Mouse (Mus musculus) neural tube, embryonic 11.5 days (tissue): ENCODE measurements around the gene Aspg. TPM values are rescaled to one million over a fixed set of nuclear protein-coding genes. Genes with fewer than 3 reads are reported as not detected.

ENCODE experiments used
- ATAC-seq: fragments of 200-750 bp; cut with Nextera tagmentation; 2 replicates; pipeline ENCODE4 v1.8.0; 2017; ENCODE audit warnings: moderate number of reproducible peaks, mild to moderate bottlenecking, moderate TSS enrichment, moderate library complexity; ENCODE audit not compliant: insufficient read depth, low FRiP score, low TSS enrichment
- DNase-seq: peaks from one replicate; pipeline ENCODE4 v3.0.0-alpha.2; 2015; ENCODE audit warnings: low spot score
- H3K27ac ChIP-seq: fragments of 300-500 bp; sonication (generic); 2 replicates; pipeline ENCODE4 v1.5.1; 2014; ENCODE audit warnings: low read depth, mild to moderate bottlenecking, low read length
- H3K27me3 ChIP-seq: fragments of 300-500 bp; sonication (generic); 2 replicates; pipeline ENCODE4 v1.6.1; 2014; ENCODE audit warnings: mild to moderate bottlenecking, low read length, mixed read lengths; ENCODE audit not compliant: control insufficient read depth, insufficient read depth
- H3K36me3 ChIP-seq: fragments of 300-500 bp; sonication (generic); 2 replicates; pipeline ENCODE4 v1.6.1; 2014; ENCODE audit warnings: mild to moderate bottlenecking, low read length, moderate library complexity, mixed read lengths; ENCODE audit not compliant: control insufficient read depth, insufficient read depth
- H3K4me1 ChIP-seq: fragments of 300-500 bp; sonication (generic); 2 replicates; pipeline ENCODE4 v1.6.1; 2014; ENCODE audit warnings: low read length, mixed read lengths; ENCODE audit not compliant: control insufficient read depth, insufficient read depth
- H3K4me2 ChIP-seq: fragments of 300-500 bp; sonication (generic); 2 replicates; pipeline ENCODE4 v1.6.1; 2014; ENCODE audit warnings: low read depth, mild to moderate bottlenecking, moderate library complexity
- H3K4me3 ChIP-seq: fragments of 300-500 bp; sonication (generic); 2 replicates; pipeline ENCODE4 v1.5.1; 2014; ENCODE audit warnings: low read depth, low read length
- H3K9ac ChIP-seq: fragments of 300-500 bp; sonication (generic); 2 replicates; pipeline ENCODE4 v1.6.1; 2014; ENCODE audit warnings: mild to moderate bottlenecking, low read length
- H3K9me3 ChIP-seq: fragments of 300-500 bp; sonication (generic); 2 replicates; pipeline ENCODE4 v1.6.1; 2016; ENCODE audit warnings: low read length; ENCODE audit not compliant: control insufficient read depth
- WGBS: fragments of 180-500 bp; shearing (Covaris S2); extraction: QIAGEN DNeasy Blood & Tissue Kit; methylation state at CpG from one replicate; pipeline ENCODE4 v1.1.7; 2014; 5-methylcytosine and 5-hydroxymethylcytosine counted together
- polyA plus RNA-seq: library from polyadenylated mRNA; unstranded; fragments of >200 nt; fragmentation: Nextera tagmentation; extraction: Ambion mirVana; gene quantifications from 2 replicates; pipeline ENCODE4 v1.2.1, GENCODE M21; 2014

Aspg gene
- 0.69 and 0.73 TPM in 2 replicates for polyA plus RNA-seq

GRCm38 (mm10) chr12:112106541-112106971 lies at the start of gene Aspg:
Gene Aspg (plus strand): TSS chr12:112106679.
- no peak for ATAC-seq

GRCm38 (mm10) chr12:112077651-112078050 lies 28.8 kb upstream of the Aspg start:
- no peak overlapping the region for H3K27ac ChIP-seq
- DNase-seq (peak; percentile 86), ATAC-seq (no peak)
- no peak overlapping the region for H3K4me3 ChIP-seq
- no peaks in the 10 kb centered on the region for H3K9me3 ChIP-seq
- WGBS = 6% methylated on average over 6 of the region's 6 CpGs
- H3K9ac ChIP-seq = no peak overlapping the region
- H3K4me1 ChIP-seq = no peaks in the 10 kb centered on the region
- no peaks in the 10 kb centered on the region for H3K36me3 ChIP-seq
- H3K27me3 ChIP-seq = no peaks in the 10 kb centered on the region
- H3K4me2 ChIP-seq = no peak overlapping the region

More at GRCm38 (mm10) chr12:112106541-112106971, at the start of gene Aspg:
- peak; percentile 31 for DNase-seq
- H3K9me3 ChIP-seq = no peaks in the 10 kb centered on the region
- no peaks in the 10 kb centered on the region for H3K36me3 ChIP-seq
- no peaks in the 10 kb centered on the region for H3K4me1 ChIP-seq
- WGBS = under 1% methylated on average over 14 of the region's 14 CpGs
- H3K9ac ChIP-seq = no peak within 1 kb of the TSS
- H3K27me3 ChIP-seq = no peaks in the 10 kb centered on the region
- H3K4me2 ChIP-seq = peak within 1 kb of the TSS; percentile 30
- H3K27ac ChIP-seq = no peak within 1 kb of the TSS
- H3K4me3 ChIP-seq = no peak within 1 kb of the TSS

GRCm38 (mm10) chr12:112079911-112080310 lies 26.6 kb upstream of the Aspg start:
- DNase-seq (no peak), ATAC-seq (no peak)
- Histone ChIP-seq H3K27ac (no peak overlapping the region), H3K4me3 (no peak overlapping the region), H3K27me3 (no peaks in the 10 kb centered on the region), H3K9ac (no peak overlapping the region), H3K4me2 (no peak overlapping the region), H3K9me3 (no peaks in the 10 kb centered on the region), H3K36me3 (no peaks in the 10 kb centered on the region), H3K4me1 (no peaks in the 10 kb centered on the region)
- WGBS = 71% methylated on average over 8 of the region's 8 CpGs

- H3K9ac ChIP-seq = no peak overlapping the region
- H3K36me3 ChIP-seq = no peaks in the 10 kb centered on the region
- DNase-seq (no peak), ATAC-seq (no peak)
- 93% methylated on average over 4 of the region's 4 CpGs for WGBS
- H3K4me3 ChIP-seq = no peak overlapping the region
- no peaks in the 10 kb centered on the region for H3K27me3 ChIP-seq
- no peaks in the 10 kb centered on the region for H3K4me1 ChIP-seq
- H3K4me2 ChIP-seq = no peak overlapping the region
- H3K9me3 ChIP-seq = no peaks in the 10 kb centered on the region
- no peak overlapping the region for H3K27ac ChIP-seq
Measured at GRCm38 (mm10) chr12:112080911-112081310, 25.6 kb upstream of the Aspg start.

GRCm38 (mm10) chr12:112082241-112082640 lies 24.2 kb upstream of the Aspg start:
- WGBS = 79% methylated on average over 1 of the region's 1 CpGs
- Histone ChIP-seq H3K4me3 (no peak overlapping the region), H3K27ac (no peak overlapping the region), H3K4me2 (no peak overlapping the region), H3K9ac (no peak overlapping the region), H3K9me3 (no peaks in the 10 kb centered on the region), H3K4me1 (no peaks in the 10 kb centered on the region), H3K36me3 (no peaks in the 10 kb centered on the region), H3K27me3 (no peaks in the 10 kb centered on the region)
- no peak for DNase-seq
- ATAC-seq = no peak

GRCm38 (mm10) chr12:112086250-112086649 lies 20.2 kb upstream of the Aspg start:
- no peak overlapping the region for H3K9ac ChIP-seq
- no peak for ATAC-seq
- WGBS = 93% methylated on average over 3 of the region's 3 CpGs
- DNase-seq = no peak
- no peaks in the 10 kb centered on the region for H3K9me3 ChIP-seq
- H3K4me1 ChIP-seq = no peaks in the 10 kb centered on the region
- no peaks in the 10 kb centered on the region for H3K27me3 ChIP-seq
- H3K4me3 ChIP-seq = no peak overlapping the region
- no peaks in the 10 kb centered on the region for H3K36me3 ChIP-seq
- H3K4me2 ChIP-seq = no peak overlapping the region
- no peak overlapping the region for H3K27ac ChIP-seq

GRCm38 (mm10) chr12:112086726-112087125 lies 19.8 kb upstream of the Aspg start:
- Histone ChIP-seq H3K9me3 (no peaks in the 10 kb centered on the region), H3K4me3 (no peak overlapping the region), H3K9ac (no peak overlapping the region), H3K27ac (no peak overlapping the region), H3K27me3 (no peaks in the 10 kb centered on the region), H3K36me3 (no peaks in the 10 kb centered on the region), H3K4me2 (no peak overlapping the region), H3K4me1 (no peaks in the 10 kb centered on the region)
- WGBS = 81% methylated on average over 6 of the region's 6 CpGs
- no peak for DNase-seq
- no peak for ATAC-seq

- no peaks in the 10 kb centered on the region for H3K36me3 ChIP-seq
Measured at GRCm38 (mm10) chr12:112088609-112089324, 17.7 kb upstream of the Aspg start.

GRCm38 (mm10) chr12:112091054-112091453 lies 15.4 kb upstream of the Aspg start:
- Histone ChIP-seq H3K27ac (no peak overlapping the region), H3K27me3 (no peaks in the 10 kb centered on the region), H3K36me3 (no peaks in the 10 kb centered on the region), H3K4me1 (no peaks in the 10 kb centered on the region), H3K4me3 (no peak overlapping the region), H3K4me2 (no peak overlapping the region), H3K9ac (no peak overlapping the region), H3K9me3 (no peaks in the 10 kb centered on the region)
- ATAC-seq (no peak), DNase-seq (peak; percentile 61)
- 6% methylated on average over 12 of the region's 12 CpGs for WGBS

More at GRCm38 (mm10) chr12:112088609-112089324, 17.7 kb upstream of the Aspg start:
- no peak for ATAC-seq
- no peak overlapping the region for H3K27ac ChIP-seq
- DNase-seq = no peak
- no peak overlapping the region for H3K4me3 ChIP-seq
- H3K9me3 ChIP-seq = no peaks in the 10 kb centered on the region
- H3K9ac ChIP-seq = no peak overlapping the region
- no peaks in the 10 kb centered on the region for H3K4me1 ChIP-seq
- 69% methylated on average over 12 of the region's 12 CpGs for WGBS
- H3K4me2 ChIP-seq = no peak overlapping the region
- no peaks in the 10 kb centered on the region for H3K27me3 ChIP-seq
